9 mouse cellular contexts compared by ENCODE assay signal in genomic region chr5:110023273-110023672, GRCm38 (mm10). TPM values are rescaled to one million over a fixed set of nuclear protein-coding genes. Genes with fewer than 3 reads are reported as not detected.
DNase-seq lines count a peak whose midpoint lies in the region; ATAC-seq lines count a peak whose summit lies in the region.
"Had no signal": no experiment of that assay in that cellular context is flagged by ENCODE, and none has a peak within 500 bp of the region (broad histone marks: within the 10 kb centered on the region; RNA-seq: fewer than 3 reads in every experiment).

No protein-coding gene starts in this region.

- H3K4me3 ChIP-seq in hindbrain, embryonic 10.5 days: no peak overlapping the region
- no peak overlapping the region for H3K4me3 ChIP-seq in hindbrain, embryonic 12.5 days
- H3K4me3 ChIP-seq in embryonic facial prominence, embryonic 10.5 days: peak overlapping the region; percentile 31; the same call in 1 of the 2 replicates
- 0 out of 2 replicates have a peak overlapping the region, but pooled peaks have one; percentile 8 for H3K4me3 ChIP-seq in intestine, embryonic 14.5 days (ENCODE audit: low read depth, low read length)
- peak overlapping the region; percentile 34 for H3K4me3 ChIP-seq in midbrain, embryonic 15.5 days

- 60% methylated on average over 9 of the region's 9 CpGs for WGBS in hindbrain, embryonic 10.5 days
- 60% methylated on average over 9 of the region's 9 CpGs for WGBS in hindbrain, embryonic 12.5 days
- WGBS in embryonic facial prominence, embryonic 10.5 days: 48% methylated on average over 9 of the region's 9 CpGs
- 61% methylated on average over 9 of the region's 9 CpGs for WGBS in intestine, embryonic 14.5 days
- 13% methylated on average over 9 of the region's 9 CpGs for WGBS in midbrain, embryonic 15.5 days

- no peak for ATAC-seq in hindbrain, embryonic 12.5 days (ENCODE audit: low FRiP score)
- no peak for ATAC-seq in intestine, embryonic 14.5 days (replicated peaks; ENCODE audit: low FRiP score, low TSS enrichment, low read depth)
- ATAC-seq in midbrain, embryonic 15.5 days (replicated peaks): peak; percentile 92

- no peak overlapping the region for H3K4me2 ChIP-seq in hindbrain, embryonic 12.5 days (replicated peaks)
- no peak overlapping the region for H3K4me2 ChIP-seq in intestine, embryonic 14.5 days (ENCODE audit: low read length)
- H3K4me2 ChIP-seq in midbrain, embryonic 15.5 days: peak overlapping the region; percentile 52

- no peak overlapping the region for H3K9ac ChIP-seq in hindbrain, embryonic 12.5 days
- no peak overlapping the region for H3K9ac ChIP-seq in intestine, embryonic 14.5 days (ENCODE audit: low read length)
- H3K9ac ChIP-seq in midbrain, embryonic 15.5 days: peak overlapping the region; percentile 44

- DNase-seq in hindbrain, embryonic 10.5 days (ENCODE audit: low spot score): no peak
- DNase-seq in embryonic facial prominence, embryonic 10.5 days (ENCODE audit: low spot score): no peak
- DNase-seq in intestine, embryonic 14.5 days (ENCODE audit: low spot score): peak; percentile 52
- no peak for DNase-seq in ovary, postnatal 14 days (ENCODE audit: low spot score)
- DNase-seq in left cerebral cortex, postnatal 10 days (ENCODE audit: extremely low spot score in 1 of 2, low spot score in 2 of 2): no peak
- DNase-seq in cerebellum, postnatal 4 days (ENCODE audit: low spot score in 2 of 2): no peak

- no peaks in the 10 kb centered on the region for H3K4me1 ChIP-seq in hindbrain, embryonic 10.5 days (replicated peaks)
- no peaks in the 10 kb centered on the region for H3K4me1 ChIP-seq in hindbrain, embryonic 12.5 days
- no peaks in the 10 kb centered on the region for H3K4me1 ChIP-seq in embryonic facial prominence, embryonic 10.5 days
- H3K4me1 ChIP-seq in intestine, embryonic 14.5 days (replicated peaks; ENCODE audit: control insufficient read depth, insufficient read depth, low read length): no peaks in the 10 kb centered on the region
- no peaks in the 10 kb centered on the region for H3K4me1 ChIP-seq in midbrain, embryonic 15.5 days

- intact Hi-C loops in left cerebral cortex, postnatal 10 days (cut with DNase I): no loop called here

- no peaks in the 10 kb centered on the region for H3K36me3 ChIP-seq in hindbrain, embryonic 10.5 days
- H3K36me3 ChIP-seq in hindbrain, embryonic 12.5 days: no peaks in the 10 kb centered on the region
- no peaks in the 10 kb centered on the region for H3K36me3 ChIP-seq in embryonic facial prominence, embryonic 10.5 days (replicated peaks)
- H3K36me3 ChIP-seq in intestine, embryonic 14.5 days (ENCODE audit: control insufficient read depth, insufficient read depth, low read length): no peaks in the 10 kb centered on the region
- H3K36me3 ChIP-seq in midbrain, embryonic 15.5 days (replicated peaks): no peaks in the 10 kb centered on the region

- H3K27ac ChIP-seq in hindbrain, embryonic 10.5 days: 0 out of 2 replicates have a peak overlapping the region, but pooled peaks have one; percentile 23
- no peak overlapping the region for H3K27ac ChIP-seq in hindbrain, embryonic 12.5 days
- H3K27ac ChIP-seq in embryonic facial prominence, embryonic 10.5 days (replicated peaks): peak overlapping the region; percentile 61
- no peak overlapping the region for H3K27ac ChIP-seq in intestine, embryonic 14.5 days (ENCODE audit: low read depth)
- peak overlapping the region; percentile 75 for H3K27ac ChIP-seq in midbrain, embryonic 15.5 days

- peaks cover 30% of the 10 kb centered on the region for H3K9me3 ChIP-seq in hindbrain, embryonic 10.5 days
- H3K9me3 ChIP-seq in hindbrain, embryonic 12.5 days (replicated peaks): peaks cover 7% of the 10 kb centered on the region; the same call in 1 of the 2 replicates
- H3K9me3 ChIP-seq in embryonic facial prominence, embryonic 10.5 days: peaks cover 24% of the 10 kb centered on the region; the same call in 1 of the 2 replicates
- no peaks in the 10 kb centered on the region for H3K9me3 ChIP-seq in intestine, embryonic 14.5 days (ENCODE audit: control insufficient read depth, low read length)
- H3K9me3 ChIP-seq in midbrain, embryonic 15.5 days: no peaks in the 10 kb centered on the region

- H3K27me3 ChIP-seq in hindbrain, embryonic 10.5 days (ENCODE audit: insufficient read depth, poor library complexity, severe bottlenecking): no peaks in the 10 kb centered on the region
- no peaks in the 10 kb centered on the region for H3K27me3 ChIP-seq in hindbrain, embryonic 12.5 days
- no peaks in the 10 kb centered on the region for H3K27me3 ChIP-seq in embryonic facial prominence, embryonic 10.5 days (replicated peaks; ENCODE audit: low read depth, poor library complexity, severe bottlenecking)
- no peaks in the 10 kb centered on the region for H3K27me3 ChIP-seq in intestine, embryonic 14.5 days (replicated peaks; ENCODE audit: control insufficient read depth, insufficient read depth, low read length)
- no peaks in the 10 kb centered on the region for H3K27me3 ChIP-seq in midbrain, embryonic 15.5 days (replicated peaks)

RNA-seq across cellular contexts. Expression of gene Zfp932, which starts 27.0 kb away (rescaled TPM):
- polyA plus RNA-seq in hindbrain, embryonic 10.5 days (2016; fragmentation: Nextera tagmentation; extraction: Ambion mirVana): 18.0 and 21.0 TPM in 2 replicates
- 22.2 and 25.1 TPM in 2 replicates for polyA plus RNA-seq in hindbrain, embryonic 12.5 days (2016; fragmentation: Nextera tagmentation; extraction: Ambion mirVana)
- 20.9 and 23.4 TPM in 2 replicates for polyA plus RNA-seq in embryonic facial prominence, embryonic 10.5 days (2016; fragmentation: Nextera tagmentation; extraction: Ambion mirVana)
- polyA plus RNA-seq in intestine, embryonic 14.5 days (2014; fragmentation: Nextera tagmentation; extraction: Ambion mirVana): 19.5 and 20.0 TPM in 2 replicates
- 22.2 and 23.2 TPM in 2 replicates for polyA plus RNA-seq in midbrain, embryonic 15.5 days (2015; fragmentation: Nextera tagmentation; extraction: Ambion mirVana)
- 10 to 100 TPM; 53.6 to 56.0 TPM for total RNA-seq in left cerebral cortex, postnatal 10 days (2021)

RNA-seq across cellular contexts. Expression of gene Gm17655, which starts 49.0 kb away (rescaled TPM):
- 4.2 and 5.9 TPM in 2 replicates for polyA plus RNA-seq in hindbrain, embryonic 10.5 days (2016; fragmentation: Nextera tagmentation; extraction: Ambion mirVana)
- 5.4 and 7.5 TPM in 2 replicates for polyA plus RNA-seq in hindbrain, embryonic 12.5 days (2016; fragmentation: Nextera tagmentation; extraction: Ambion mirVana)
- 4.8 and 5.9 TPM in 2 replicates for polyA plus RNA-seq in embryonic facial prominence, embryonic 10.5 days (2016; fragmentation: Nextera tagmentation; extraction: Ambion mirVana)
- polyA plus RNA-seq in intestine, embryonic 14.5 days (2014; fragmentation: Nextera tagmentation; extraction: Ambion mirVana): 3.0 TPM in 2 replicates
- polyA plus RNA-seq in midbrain, embryonic 15.5 days (2015; fragmentation: Nextera tagmentation; extraction: Ambion mirVana): 3.2 and 4.4 TPM in 2 replicates
- total RNA-seq in left cerebral cortex, postnatal 10 days (2021): 10 to 100 TPM in 1 of 2 experiments, 1 to 10 TPM in 1; 9.6 to 12.0 TPM
- polyA plus RNA-seq: small intestine, adult 2 months had no signal

Comparison
In these comparisons a context has a peak if more than half of its experiments do, and no peak if none do; other contexts are left out.
1. H3K27ac ChIP-seq: peak in hindbrain, embryonic 10.5 days (single experiment), embryonic facial prominence, embryonic 10.5 days (single experiment) and midbrain, embryonic 15.5 days (single experiment); none in hindbrain, embryonic 12.5 days (single experiment) and intestine, embryonic 14.5 days (single experiment).
2. H3K4me3 ChIP-seq: peak in embryonic facial prominence, embryonic 10.5 days (single experiment), intestine, embryonic 14.5 days (single experiment) and midbrain, embryonic 15.5 days (single experiment); none in hindbrain, embryonic 10.5 days (single experiment) and hindbrain, embryonic 12.5 days (single experiment).